Mouse (Mus musculus): Measurements from ENCODE around the gene Aldh9a1.
A peak's percentile ranks its signal among the peaks of the same experiment; 100 is the strongest.
"Not testable (repeated sequence)": the region's sequence is repeated elsewhere in the genome, so short reads cannot be mapped to it uniquely, and the experiment has no call there.

Aldh9a1 gene

GRCm38 (mm10) chr1:167349815-167350596 lies at the start of gene Aldh9a1:
TSS of gene Aldh9a1 (plus strand) at chr1:167349991.
- peak; percentile 95 for DNase-seq (ENCODE audit: low read depth, low spot score)

DNA sequence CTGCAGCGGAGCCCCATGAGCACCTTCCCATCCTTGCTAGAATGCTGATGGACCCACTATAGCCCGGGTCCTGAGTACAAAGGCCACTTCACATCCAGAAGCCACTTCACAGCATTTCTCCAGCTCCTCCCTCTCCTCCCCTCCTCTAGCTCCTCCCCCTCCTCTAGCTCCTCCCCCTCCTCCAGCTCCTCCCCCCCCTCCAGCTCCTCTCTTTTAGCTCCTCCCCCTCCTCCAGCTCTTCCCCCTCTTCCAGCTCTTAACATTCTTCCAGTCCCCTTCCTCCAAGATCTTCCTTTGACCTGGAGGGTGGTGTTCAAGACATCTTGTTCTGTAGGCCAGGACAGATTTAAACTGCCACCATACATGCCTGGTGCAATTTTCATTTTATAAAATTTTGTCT lies 49.7 kb upstream of the Aldh9a1 start:
- peak; percentile 89 for DNase-seq (ENCODE audit: low read depth, low spot score)

- no peak for DNase-seq (ENCODE audit: low read depth, low spot score)
Measured at GRCm38 (mm10) chr1:167305501-167306137, 44.2 kb upstream of the Aldh9a1 start.

- peak; percentile 90 for DNase-seq (ENCODE audit: low read depth, low spot score)
Measured at GRCm38 (mm10) chr1:167306451-167307240, 43.1 kb upstream of the Aldh9a1 start.

- peak; percentile 42 for DNase-seq (ENCODE audit: low read depth, low spot score)
Measured at GRCm38 (mm10) chr1:167307674-167308073, 42.1 kb upstream of the Aldh9a1 start.

- DNase-seq (ENCODE audit: low read depth, low spot score), result peak; percentile 98
Measured at GRCm38 (mm10) chr1:167308261-167309054, 41.3 kb upstream of the Aldh9a1 start, which contains the start of gene Tmco1. TSS of gene Tmco1 (plus strand) at chr1:167308378.

DNA sequence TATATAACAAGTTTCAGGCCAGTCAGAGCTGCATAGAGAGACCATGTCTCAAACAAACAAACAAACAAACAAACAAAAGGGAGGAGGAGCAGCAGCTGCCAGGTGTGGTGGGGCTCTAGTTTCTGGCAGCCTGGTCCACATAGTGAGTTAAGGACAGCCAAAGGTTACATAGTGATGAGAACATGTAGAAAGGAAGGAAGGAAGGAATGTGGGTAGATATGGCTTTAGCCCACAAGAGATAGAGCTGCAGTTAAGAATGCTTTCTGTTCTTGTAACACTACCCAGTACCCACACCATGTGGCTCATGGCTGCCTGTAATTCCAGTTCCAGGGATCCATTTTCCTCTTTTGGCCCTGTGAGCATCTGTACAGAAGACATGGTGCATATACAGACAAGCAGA lies 37.4 kb upstream of the Aldh9a1 start:
- DNase-seq (ENCODE audit: low read depth, low spot score), result no peak

DNA sequence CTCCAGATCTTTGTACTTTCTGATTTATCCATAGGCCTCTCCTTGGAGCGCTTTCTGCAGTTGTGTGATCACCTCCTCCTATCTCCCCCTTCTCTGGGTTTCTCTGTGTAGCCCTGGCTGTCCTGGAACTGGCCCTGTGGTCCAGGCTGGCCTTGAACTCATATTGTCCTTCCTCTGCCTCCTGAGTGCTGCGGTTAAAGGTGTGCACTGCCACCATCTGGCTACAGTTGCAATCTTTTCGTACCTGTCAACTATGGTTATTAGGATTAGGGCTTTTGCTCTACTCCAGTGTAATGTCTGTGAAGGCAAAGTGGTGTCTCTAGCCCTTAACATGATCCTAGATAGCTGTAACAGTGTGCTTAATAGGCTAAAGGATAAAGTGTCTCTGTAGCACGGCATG lies 36.6 kb upstream of the Aldh9a1 start:
- peak; percentile 41 for DNase-seq (ENCODE audit: low read depth, low spot score)

DNA sequence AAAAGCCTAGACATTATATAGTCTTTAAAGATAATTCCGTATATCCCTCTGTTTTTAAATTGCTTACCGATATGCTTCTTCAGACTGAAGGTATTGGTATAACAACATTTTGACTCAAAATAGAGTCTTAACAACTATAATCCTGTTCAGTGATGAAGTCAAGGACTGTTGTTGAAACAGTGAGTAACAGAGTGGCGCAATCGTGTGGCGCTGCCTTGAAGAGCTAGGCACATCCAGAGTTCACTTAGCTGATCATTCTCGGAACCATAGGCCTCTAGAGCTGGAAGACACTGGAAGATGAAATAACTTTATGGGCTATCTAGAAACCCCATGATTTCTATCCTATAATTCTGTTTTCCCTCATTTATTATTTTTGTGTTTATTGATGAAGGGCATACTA lies 28.1 kb upstream of the Aldh9a1 start:
- no peak for DNase-seq (ENCODE audit: low read depth, low spot score)

- DNase-seq (ENCODE audit: low read depth, low spot score), result no peak
Measured at GRCm38 (mm10) chr1:167328776-167329175, 21.0 kb upstream of the Aldh9a1 start.

DNA sequence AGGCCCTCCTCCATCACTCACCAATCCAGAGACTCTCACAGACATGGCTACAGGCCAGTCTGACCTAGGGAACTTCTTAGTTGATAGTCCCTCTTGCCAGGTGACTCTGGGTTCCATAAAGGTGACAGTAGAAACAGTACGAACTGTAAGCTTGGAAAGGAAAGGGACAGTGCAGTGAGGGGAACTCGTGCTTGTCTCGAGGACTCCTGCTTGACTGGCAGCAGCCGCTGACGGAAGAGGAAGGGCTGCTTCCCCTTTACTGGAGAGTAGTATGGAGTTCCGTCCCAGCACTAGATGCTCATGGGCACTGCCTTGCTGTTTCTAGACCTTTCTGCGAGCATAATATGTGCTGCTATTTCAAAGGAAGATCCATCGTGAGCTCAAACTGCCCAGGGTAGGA lies 18.7 kb upstream of the Aldh9a1 start:
- no peak for DNase-seq (ENCODE audit: low read depth, low spot score)

GRCm38 (mm10) chr1:167336398-167336797 lies 13.4 kb upstream of the Aldh9a1 start:
- no peak for DNase-seq (ENCODE audit: low read depth, low spot score)

- peak; percentile 90 for DNase-seq (ENCODE audit: low read depth, low spot score)
Measured at GRCm38 (mm10) chr1:167337463-167338095, 12.2 kb upstream of the Aldh9a1 start.

DNA sequence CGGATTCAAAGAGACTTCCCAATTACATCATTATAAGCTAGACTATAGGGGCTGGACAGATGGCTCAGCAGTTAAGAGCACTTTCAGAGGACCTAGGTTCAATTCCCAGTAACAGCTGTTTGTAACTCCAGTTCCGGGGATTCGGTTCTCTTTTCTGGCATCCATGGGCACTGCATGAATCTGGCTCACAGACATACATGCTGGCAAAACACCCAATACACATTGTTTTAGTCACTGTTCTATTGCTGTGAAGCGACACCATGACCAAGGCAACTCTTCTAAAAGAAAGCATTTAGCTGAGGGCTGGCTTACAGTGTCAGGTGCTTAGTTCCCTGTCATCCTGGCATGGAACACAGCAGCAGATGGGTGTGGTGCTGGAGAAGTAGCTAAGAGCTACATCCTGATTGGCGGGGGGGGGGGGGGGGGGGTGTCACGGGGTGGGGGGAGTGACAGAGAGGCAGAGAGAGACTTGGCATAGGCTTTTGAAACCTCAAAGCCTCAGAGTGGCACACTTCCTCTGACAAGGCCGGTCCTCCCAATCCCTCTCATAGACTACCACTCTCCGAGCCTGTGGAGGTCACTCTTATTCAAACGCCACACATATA lies 10.5 kb upstream of the Aldh9a1 start:
- no peak for DNase-seq (ENCODE audit: low read depth, low spot score)

DNA sequence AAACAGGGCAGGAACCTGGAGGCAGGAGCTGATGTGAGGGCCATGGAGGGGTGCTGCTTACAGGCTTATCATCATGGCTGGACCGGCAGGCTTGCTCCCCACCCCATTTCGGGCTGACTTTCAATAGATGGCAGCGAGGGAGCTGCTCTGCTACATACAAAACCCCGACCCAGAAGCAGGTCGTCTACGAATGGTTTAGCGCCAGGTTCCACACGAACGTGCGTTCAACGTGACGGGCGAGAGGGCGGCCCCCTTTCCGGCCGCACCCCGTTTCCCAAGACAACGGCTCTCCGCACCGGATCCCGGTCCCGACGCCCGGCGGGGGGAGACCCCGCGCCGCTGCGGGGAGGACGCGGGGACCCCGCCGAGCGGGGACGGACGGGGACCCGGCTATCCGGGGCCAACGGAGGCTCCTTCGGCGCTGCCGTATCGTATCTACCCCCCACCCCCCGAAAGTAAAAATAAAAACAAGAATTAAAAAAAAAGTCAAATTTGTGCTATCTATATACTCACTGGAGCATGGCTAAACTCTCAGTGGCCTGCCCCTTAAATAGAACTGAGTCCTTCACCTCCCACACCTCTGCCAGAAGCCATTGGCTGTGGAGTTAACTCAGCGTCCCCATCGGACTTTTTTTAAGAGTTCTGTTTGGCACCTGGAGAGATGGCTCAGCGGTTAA lies 9.5 kb upstream of the Aldh9a1 start:
- peak; percentile 28 for DNase-seq (ENCODE audit: low read depth, low spot score)

GRCm38 (mm10) chr1:167340910-167341528 lies 8.8 kb upstream of the Aldh9a1 start:
- no peak for DNase-seq (ENCODE audit: low read depth, low spot score)

DNA sequence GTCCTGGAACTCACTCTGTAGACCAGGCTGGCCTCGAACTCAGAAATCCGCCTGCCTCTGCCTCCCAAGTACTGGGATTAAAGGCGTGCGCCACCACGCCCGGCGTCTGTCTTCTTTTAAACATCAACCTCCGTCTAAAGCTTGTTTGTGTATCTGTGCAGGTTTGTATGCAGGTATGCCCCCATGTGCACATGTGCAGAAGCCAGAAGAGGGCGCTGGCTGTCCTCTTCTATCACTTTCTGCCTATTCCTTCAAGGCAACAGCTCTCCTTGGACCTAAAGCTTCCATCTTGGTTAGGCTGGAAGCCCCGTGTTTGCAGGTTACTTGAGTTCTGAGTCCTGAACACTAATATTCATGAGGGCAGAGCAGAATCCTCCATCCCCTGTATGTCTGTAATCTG lies 7.0 kb upstream of the Aldh9a1 start:
- peak; percentile 74 for DNase-seq (ENCODE audit: low read depth, low spot score)

GRCm38 (mm10) chr1:167345994-167346520 lies 3.7 kb upstream of the Aldh9a1 start:
- DNase-seq (ENCODE audit: low read depth, low spot score), result not testable (repeated sequence)

DNA sequence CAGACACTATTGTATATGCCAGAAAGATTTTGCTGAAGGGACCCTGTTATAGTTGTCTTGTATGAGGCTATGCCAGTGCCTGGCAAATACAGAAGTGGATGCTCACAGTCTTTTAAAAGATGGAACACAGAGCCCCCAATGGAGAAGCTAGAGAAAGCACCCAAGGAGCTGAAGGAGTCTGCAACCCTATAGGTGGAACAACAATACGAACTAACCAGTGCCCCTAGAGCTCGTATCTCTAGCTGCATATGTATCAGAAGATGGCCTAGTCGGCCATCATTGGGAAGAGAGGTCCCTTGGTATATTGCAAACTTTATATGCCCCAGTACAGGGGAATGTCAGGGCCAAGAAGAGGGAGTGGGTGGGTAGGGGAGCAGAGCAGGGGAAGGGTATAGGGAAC lies 585 bp upstream of the Aldh9a1 start:
- DNase-seq (ENCODE audit: low read depth, low spot score), result peak; percentile 69
